Mouse (Mus musculus): Measurements from ENCODE around the gene Il27ra. TPM values are rescaled to one million over a fixed set of nuclear protein-coding genes. Genes with fewer than 3 reads are reported as not detected.

The Il27ra gene
- polyA plus RNA-seq, 1 experiment from 2014 or later, result 2.9 TPM

DNA sequence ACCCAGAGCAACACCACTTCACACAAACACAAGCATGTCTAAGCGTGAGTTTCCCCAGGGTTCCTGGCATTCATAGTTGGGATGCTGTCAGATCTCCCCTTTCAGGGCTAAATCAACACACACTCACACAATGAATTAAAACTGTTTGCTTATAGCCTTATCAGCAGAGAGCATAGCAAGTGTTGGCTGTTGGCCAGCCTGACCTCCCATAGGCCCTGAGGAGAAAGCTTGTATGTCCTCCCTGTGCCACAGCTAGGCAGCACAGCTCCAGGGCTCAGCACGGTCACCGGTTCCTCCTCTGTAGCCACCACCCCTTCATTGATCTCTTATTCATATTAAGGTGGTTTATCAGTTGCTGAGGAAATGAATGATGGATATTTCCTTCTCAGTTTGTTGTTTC, 10.4 kb upstream of the Il27ra start:
- H3K9me3 ChIP-seq (ENCODE audit: low read length), result no peaks in the 10 kb centered on the region
- no peaks in the 10 kb centered on the region for H3K4me1 ChIP-seq (ENCODE audit: insufficient read depth, low read length)
- no peak overlapping the region for H3K4me3 ChIP-seq (ENCODE audit: low read length)
- H3K36me3 ChIP-seq (ENCODE audit: insufficient read depth, low read length), result no peaks in the 10 kb centered on the region
- WGBS, result 50% methylated on average over 3 of the region's 3 CpGs
- H3K27ac ChIP-seq (ENCODE audit: low read length), result no peak overlapping the region
- H3K27me3 ChIP-seq (ENCODE audit: insufficient read depth, low read length), result no peaks in the 10 kb centered on the region
- H3K9ac ChIP-seq (replicated peaks; ENCODE audit: low read length), result no peak overlapping the region
- no peak overlapping the region for H3K4me2 ChIP-seq (replicated peaks; ENCODE audit: low read depth, low read length)
- ATAC-seq (ENCODE audit: low FRiP score, low TSS enrichment), result no peak

- 51% methylated on average over 5 of the region's 5 CpGs for WGBS
- no peak for ATAC-seq (ENCODE audit: low FRiP score, low TSS enrichment)
Observed at GRCm38 (mm10) chr8:84048171-84048570, 5.8 kb upstream of the Il27ra start.

DNA sequence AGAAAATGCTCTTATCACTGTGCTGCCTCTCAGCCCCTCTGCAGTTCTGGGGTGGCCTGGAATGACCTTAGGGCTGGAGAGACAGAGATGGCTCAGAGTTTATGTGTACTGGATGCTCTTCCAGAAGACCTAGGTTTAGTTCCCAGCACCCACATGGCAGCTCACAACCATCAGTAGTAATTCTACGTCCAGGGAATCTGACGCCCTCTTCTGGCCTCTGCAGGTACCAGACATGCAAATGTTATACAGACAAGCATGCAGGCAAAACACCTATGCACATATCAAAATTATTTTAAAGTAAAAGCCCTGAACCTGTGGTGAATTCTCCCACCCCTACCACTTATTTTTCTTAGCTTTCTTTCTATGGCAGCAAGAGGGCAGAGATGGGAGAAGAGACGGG, 4.1 kb upstream of the Il27ra start:
- Histone ChIP-seq H3K27ac (ENCODE audit: low read length) (no peak overlapping the region), H3K4me3 (ENCODE audit: low read length) (no peak overlapping the region), H3K27me3 (ENCODE audit: insufficient read depth, low read length) (peaks cover 39% of the 10 kb centered on the region), H3K9ac (replicated peaks; ENCODE audit: low read length) (no peak overlapping the region), H3K4me1 (ENCODE audit: insufficient read depth, low read length) (peaks cover 12% of the 10 kb centered on the region), H3K9me3 (ENCODE audit: low read length) (no peaks in the 10 kb centered on the region), H3K36me3 (ENCODE audit: insufficient read depth, low read length) (no peaks in the 10 kb centered on the region), H3K4me2 (replicated peaks; ENCODE audit: low read depth, low read length) (no peak overlapping the region)
- WGBS, result 81% methylated on average over 3 of the region's 3 CpGs
- no peak for ATAC-seq (ENCODE audit: low FRiP score, low TSS enrichment)

More at GRCm38 (mm10) chr8:84048171-84048570, 5.8 kb upstream of the Il27ra start:
- Histone ChIP-seq H3K27ac (ENCODE audit: low read length) (no peak overlapping the region), H3K4me2 (replicated peaks; ENCODE audit: low read depth, low read length) (no peak overlapping the region), H3K9ac (replicated peaks; ENCODE audit: low read length) (no peak overlapping the region), H3K9me3 (ENCODE audit: low read length) (no peaks in the 10 kb centered on the region), H3K36me3 (ENCODE audit: insufficient read depth, low read length) (no peaks in the 10 kb centered on the region), H3K27me3 (ENCODE audit: insufficient read depth, low read length) (peaks cover 27% of the 10 kb centered on the region), H3K4me1 (ENCODE audit: insufficient read depth, low read length) (0 out of 2 replicates have a peak, but pooled peaks cover under 1% of the 10 kb centered on the region), H3K4me3 (ENCODE audit: low read length) (no peak overlapping the region)

DNA sequence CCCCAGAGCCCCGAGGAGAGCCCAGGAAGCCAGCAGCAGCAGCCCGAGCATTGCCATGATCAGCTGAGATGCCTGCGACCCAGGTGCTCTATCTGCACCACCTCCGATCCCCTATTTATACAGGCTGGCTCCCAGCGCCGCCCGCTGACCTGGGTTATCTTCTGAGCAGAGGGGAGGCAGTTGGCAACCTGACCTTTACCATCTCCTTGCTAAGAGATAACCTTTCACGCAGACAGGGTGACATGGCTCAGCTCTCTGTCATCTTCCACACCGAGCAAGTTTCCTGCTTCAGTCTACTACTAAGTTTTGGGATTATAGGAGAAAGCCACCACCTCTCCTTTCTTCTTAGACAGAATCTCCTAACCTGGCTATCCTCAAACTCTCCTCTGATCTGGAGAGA, 2.5 kb upstream of the Il27ra start, which contains the start of gene Rln3:
Gene Rln3 (minus strand): TSS at position 101 of the 400 bp plus-strand sequence.
- Histone ChIP-seq H3K27ac (ENCODE audit: low read length) (no peak within 1 kb of the TSS), H3K4me2 (replicated peaks; ENCODE audit: low read depth, low read length) (peak within 1 kb of the TSS; percentile 35), H3K27me3 (ENCODE audit: insufficient read depth, low read length) (peaks cover 39% of the 10 kb centered on the region), H3K4me3 (ENCODE audit: low read length) (peak within 1 kb of the TSS; percentile 27), H3K4me1 (ENCODE audit: insufficient read depth, low read length) (peaks cover 12% of the 10 kb centered on the region), H3K9me3 (ENCODE audit: low read length) (no peaks in the 10 kb centered on the region), H3K36me3 (ENCODE audit: insufficient read depth, low read length) (no peaks in the 10 kb centered on the region), H3K9ac (replicated peaks; ENCODE audit: low read length) (0 out of 2 replicates have a peak within 1 kb of the TSS, but pooled peaks have one; percentile 2)
- ATAC-seq (ENCODE audit: low FRiP score, low TSS enrichment), result no peak
- 10% methylated on average over 9 of the region's 9 CpGs for WGBS

DNA sequence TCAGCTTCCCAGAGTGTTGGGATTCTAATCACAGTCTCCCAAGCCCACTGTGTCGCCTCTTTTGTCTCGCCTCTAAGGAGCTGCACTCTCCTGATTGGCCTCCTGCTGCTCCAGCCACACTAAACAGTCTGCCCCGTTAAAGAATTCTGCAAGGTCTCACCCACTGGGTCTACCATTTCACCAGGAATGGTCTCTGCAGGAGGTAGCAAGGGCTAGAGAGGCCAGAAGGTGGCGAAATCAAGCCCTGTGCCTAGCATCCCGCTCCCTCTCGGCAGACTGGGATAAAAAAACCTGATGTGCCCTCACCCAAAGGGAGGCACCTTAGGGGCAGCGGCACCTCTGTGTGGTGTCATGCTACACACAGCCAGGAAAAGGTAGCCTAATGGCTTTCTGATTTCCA, 1.7 kb upstream of the Il27ra start:
- 9% methylated on average over 7 of the region's 7 CpGs for WGBS

DNA sequence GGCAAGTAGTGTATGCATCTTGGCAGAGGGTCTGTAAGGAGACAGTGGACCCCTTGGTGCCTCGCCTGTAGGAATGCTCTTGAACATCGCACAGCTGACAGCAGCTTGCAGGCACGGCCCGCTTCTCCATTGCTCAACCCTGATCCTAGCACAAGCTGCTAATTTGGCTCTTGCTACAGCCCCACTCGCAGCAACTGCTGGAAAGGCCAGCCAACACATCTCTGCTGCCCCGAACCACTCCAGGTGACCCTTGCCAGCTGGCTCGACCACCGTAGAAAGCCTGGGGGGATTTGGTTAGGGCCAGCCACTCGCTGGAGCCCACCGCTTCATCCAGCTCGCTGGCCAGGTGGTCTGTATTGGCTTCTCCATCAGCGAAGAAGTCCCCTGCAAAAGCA, 556 bp upstream of the Il27ra start:
- H3K36me3 ChIP-seq (ENCODE audit: insufficient read depth, low read length), result no peaks in the 10 kb centered on the region
- peak overlapping the region; percentile 83 for H3K4me2 ChIP-seq (replicated peaks; ENCODE audit: low read depth, low read length)
- peaks cover 39% of the 10 kb centered on the region for H3K27me3 ChIP-seq (ENCODE audit: insufficient read depth, low read length)
- H3K27ac ChIP-seq (ENCODE audit: low read length), result no peak overlapping the region
- H3K9ac ChIP-seq (replicated peaks; ENCODE audit: low read length), result no peak overlapping the region
- 35% methylated on average over 12 of the region's 12 CpGs for WGBS
- peaks cover 12% of the 10 kb centered on the region for H3K4me1 ChIP-seq (ENCODE audit: insufficient read depth, low read length)
- ATAC-seq (ENCODE audit: low FRiP score, low TSS enrichment), result no peak
- no peaks in the 10 kb centered on the region for H3K9me3 ChIP-seq (ENCODE audit: low read length)
- no peak overlapping the region for H3K4me3 ChIP-seq (ENCODE audit: low read length)

More for the DNA sequence above, 1.7 kb upstream of the Il27ra start:
- no peak for ATAC-seq (ENCODE audit: low FRiP score, low TSS enrichment)
- Histone ChIP-seq H3K9ac (replicated peaks; ENCODE audit: low read length) (no peak overlapping the region), H3K36me3 (ENCODE audit: insufficient read depth, low read length) (no peaks in the 10 kb centered on the region), H3K4me1 (ENCODE audit: insufficient read depth, low read length) (peaks cover 12% of the 10 kb centered on the region), H3K4me2 (replicated peaks; ENCODE audit: low read depth, low read length) (peak overlapping the region; percentile 35; the same call in 1 of the 2 replicates), H3K9me3 (ENCODE audit: low read length) (no peaks in the 10 kb centered on the region), H3K4me3 (ENCODE audit: low read length) (no peak overlapping the region), H3K27me3 (ENCODE audit: insufficient read depth, low read length) (peaks cover 39% of the 10 kb centered on the region), H3K27ac (ENCODE audit: low read length) (no peak overlapping the region)

DNA sequence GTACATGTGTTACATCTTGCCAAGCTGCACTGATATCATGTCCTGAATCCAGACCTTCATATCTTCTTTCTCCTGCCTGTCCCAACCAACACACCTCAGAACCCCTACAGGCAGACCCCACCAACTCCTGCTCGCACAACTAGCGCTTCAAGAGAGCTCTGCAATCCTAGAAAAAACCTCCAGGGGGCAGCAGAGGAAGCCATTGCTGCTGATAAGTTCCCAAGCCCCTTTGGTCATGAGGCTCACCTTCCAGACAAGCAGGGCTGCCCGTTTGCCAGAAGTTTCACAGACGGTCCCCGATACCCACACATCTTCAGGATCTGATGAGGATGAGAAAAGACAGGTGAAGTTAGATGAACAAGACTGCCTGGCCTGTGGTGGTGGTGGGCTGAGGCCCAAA, 3.3 kb downstream of the Il27ra start:
- no peak overlapping the region for H3K4me3 ChIP-seq (ENCODE audit: low read length)
- WGBS, result 6% methylated on average over 5 of the region's 5 CpGs
- no peak for ATAC-seq (ENCODE audit: low FRiP score, low TSS enrichment)

DNA sequence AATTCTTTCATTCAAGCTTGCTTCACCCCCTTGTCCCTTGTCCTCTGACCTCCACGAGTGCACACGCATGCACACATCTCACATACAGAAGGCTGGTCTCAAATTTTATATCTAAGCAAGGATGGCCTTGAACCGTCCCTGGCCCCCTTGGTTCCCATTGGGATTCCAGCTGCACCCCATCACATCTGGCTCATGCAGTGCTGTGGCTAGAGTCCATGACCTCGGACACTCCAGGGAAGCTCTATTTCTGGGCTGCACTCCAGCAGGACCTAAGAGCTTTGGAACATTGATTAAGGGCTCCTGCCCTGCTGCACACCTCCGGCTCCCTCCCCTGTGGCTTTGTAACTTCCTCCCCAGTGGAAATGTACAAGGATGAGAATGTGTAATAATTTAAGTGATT, 4.4 kb downstream of the Il27ra start:
- WGBS, result 49% methylated on average over 5 of the region's 5 CpGs
- H3K4me3 ChIP-seq (ENCODE audit: low read length), result no peak overlapping the region
- H3K36me3 ChIP-seq (ENCODE audit: insufficient read depth, low read length), result no peaks in the 10 kb centered on the region
- H3K4me1 ChIP-seq (ENCODE audit: insufficient read depth, low read length), result peaks cover 9% of the 10 kb centered on the region
- H3K9ac ChIP-seq (replicated peaks; ENCODE audit: low read length), result no peak overlapping the region
- no peak overlapping the region for H3K27ac ChIP-seq (ENCODE audit: low read length)
- no peaks in the 10 kb centered on the region for H3K9me3 ChIP-seq (ENCODE audit: low read length)
- ATAC-seq (ENCODE audit: low FRiP score, low TSS enrichment), result no peak
- H3K27me3 ChIP-seq (ENCODE audit: insufficient read depth, low read length), result peaks cover 10% of the 10 kb centered on the region
- H3K4me2 ChIP-seq (replicated peaks; ENCODE audit: low read depth, low read length), result no peak overlapping the region

More for the DNA sequence above, 3.3 kb downstream of the Il27ra start:
- Histone ChIP-seq H3K4me1 (ENCODE audit: insufficient read depth, low read length) (peaks cover 12% of the 10 kb centered on the region), H3K27ac (ENCODE audit: low read length) (no peak overlapping the region), H3K9ac (replicated peaks; ENCODE audit: low read length) (no peak overlapping the region), H3K4me2 (replicated peaks; ENCODE audit: low read depth, low read length) (no peak overlapping the region), H3K9me3 (ENCODE audit: low read length) (no peaks in the 10 kb centered on the region), H3K36me3 (ENCODE audit: insufficient read depth, low read length) (no peaks in the 10 kb centered on the region), H3K27me3 (ENCODE audit: insufficient read depth, low read length) (peaks cover 20% of the 10 kb centered on the region)

- Histone ChIP-seq H3K36me3 (ENCODE audit: insufficient read depth, low read length) (no peaks in the 10 kb centered on the region; the same call in 1 of the 2 replicates), H3K9me3 (ENCODE audit: low read length) (no peaks in the 10 kb centered on the region), H3K4me1 (ENCODE audit: insufficient read depth, low read length) (no peaks in the 10 kb centered on the region), H3K9ac (replicated peaks; ENCODE audit: low read length) (no peak overlapping the region), H3K4me3 (ENCODE audit: low read length) (no peak overlapping the region), H3K4me2 (replicated peaks; ENCODE audit: low read depth, low read length) (no peak overlapping the region), H3K27ac (ENCODE audit: low read length) (no peak overlapping the region), H3K27me3 (ENCODE audit: insufficient read depth, low read length) (no peaks in the 10 kb centered on the region)
- no peak for ATAC-seq (ENCODE audit: low FRiP score, low TSS enrichment)
- 67% methylated on average over 4 of the region's 4 CpGs for WGBS
Observed at GRCm38 (mm10) chr8:84032777-84033176, 9.6 kb downstream of the Il27ra start.

DNA sequence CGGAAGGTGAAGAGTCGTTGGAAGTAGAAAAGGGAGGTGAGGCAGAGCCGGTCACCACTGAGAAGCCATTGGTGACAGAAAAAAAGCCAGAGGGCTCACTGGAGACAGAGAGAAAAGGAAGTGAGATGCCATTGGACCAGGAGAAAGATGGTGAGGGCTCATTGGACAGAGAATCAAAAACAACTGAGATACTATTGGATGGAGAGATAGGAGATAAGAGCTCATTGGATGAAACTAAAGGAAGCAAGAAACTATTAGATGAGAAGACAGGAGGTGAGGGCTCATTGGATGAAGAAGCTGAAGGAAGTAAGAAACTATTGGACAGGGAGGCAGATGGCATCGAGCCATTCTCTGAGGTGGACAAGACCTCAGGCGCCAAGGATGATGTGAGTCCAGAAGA, 13.1 kb downstream of the Il27ra start:
- peaks cover 14% of the 10 kb centered on the region for H3K4me1 ChIP-seq (ENCODE audit: insufficient read depth, low read length)
- no peak overlapping the region for H3K9ac ChIP-seq (replicated peaks; ENCODE audit: low read length)
- no peaks in the 10 kb centered on the region; the same call in 1 of the 2 replicates for H3K36me3 ChIP-seq (ENCODE audit: insufficient read depth, low read length)
- H3K4me3 ChIP-seq (ENCODE audit: low read length), result no peak overlapping the region
- 87% methylated on average over 5 of the region's 5 CpGs for WGBS
- no peaks in the 10 kb centered on the region; the same call in 1 of the 2 replicates for H3K27me3 ChIP-seq (ENCODE audit: insufficient read depth, low read length)
- no peak for ATAC-seq (ENCODE audit: low FRiP score, low TSS enrichment)
- no peaks in the 10 kb centered on the region for H3K9me3 ChIP-seq (ENCODE audit: low read length)
- H3K27ac ChIP-seq (ENCODE audit: low read length), result no peak overlapping the region
- no peak overlapping the region for H3K4me2 ChIP-seq (replicated peaks; ENCODE audit: low read depth, low read length)
